Mouse (Mus musculus) kidney, embryonic 14.5 days (tissue): ENCODE results near the gene Map3k15. TPM values are rescaled to one million over a fixed set of nuclear protein-coding genes. Genes with fewer than 3 reads are reported as not detected.

Source experiments
- ATAC-seq: fragments of 200-750 bp; cut with Nextera tagmentation; 2 replicates; pipeline ENCODE4 v1.8.0; 2017; ENCODE audit warnings: moderate number of reproducible peaks, mild to moderate bottlenecking, moderate TSS enrichment, moderate library complexity; ENCODE audit not compliant: low FRiP score, low TSS enrichment
- H3K27ac ChIP-seq: fragments of 300-500 bp; sonication (generic); 2 replicates; pipeline ENCODE4 v1.5.1; 2014; ENCODE audit warnings: low read depth, mild to moderate bottlenecking, low read length, moderate library complexity, mixed read lengths
- H3K27me3 ChIP-seq: fragments of 300-500 bp; sonication (generic); 2 replicates; pipeline ENCODE4 v1.6.1; 2014; ENCODE audit warnings: mild to moderate bottlenecking, low read length; ENCODE audit not compliant: control insufficient read depth, insufficient read depth
- H3K36me3 ChIP-seq: fragments of 300-500 bp; sonication (generic); 2 replicates; pipeline ENCODE4 v1.6.1; 2014; ENCODE audit warnings: low read length, mixed read lengths; ENCODE audit not compliant: control insufficient read depth, insufficient read depth
- H3K4me1 ChIP-seq: fragments of 300-500 bp; sonication (generic); 2 replicates; pipeline ENCODE4 v1.6.1; 2014; ENCODE audit warnings: low read length, mixed read lengths; ENCODE audit not compliant: control insufficient read depth, insufficient read depth
- H3K4me2 ChIP-seq: fragments of 300-500 bp; sonication (generic); replicated peaks from 2 replicates; pipeline ENCODE4 v1.6.1; 2014; ENCODE audit warnings: low read depth, mild to moderate bottlenecking, low read length
- H3K4me3 ChIP-seq: fragments of 300-500 bp; sonication (generic); 2 replicates; pipeline ENCODE4 v1.5.1; 2014; ENCODE audit warnings: mild to moderate bottlenecking, low read length
- H3K9ac ChIP-seq: fragments of 300-500 bp; sonication (generic); 2 replicates; pipeline ENCODE4 v1.6.1; 2014; ENCODE audit warnings: low read depth, mild to moderate bottlenecking, low read length, moderate library complexity
- H3K9me3 ChIP-seq: fragments of 300-500 bp; sonication (generic); 2 replicates; pipeline ENCODE4 v1.6.1; 2016; ENCODE audit warnings: low read length; ENCODE audit not compliant: control insufficient read depth
- WGBS: fragments of 180-500 bp; shearing (Covaris S2); extraction: QIAGEN DNeasy Blood & Tissue Kit; methylation state at CpG from one replicate; pipeline ENCODE4 v1.1.7; 2014; 5-methylcytosine and 5-hydroxymethylcytosine counted together
- polyA plus RNA-seq: library from polyadenylated mRNA; unstranded; fragments of >200 nt; fragmentation: Nextera tagmentation; extraction: Ambion mirVana; gene quantifications from 2 replicates; pipeline ENCODE4 v1.2.1, GENCODE M21; 2014

The Map3k15 gene
- polyA plus RNA-seq, 1 experiment from 2014 or later: 0.34 TPM

DNA sequence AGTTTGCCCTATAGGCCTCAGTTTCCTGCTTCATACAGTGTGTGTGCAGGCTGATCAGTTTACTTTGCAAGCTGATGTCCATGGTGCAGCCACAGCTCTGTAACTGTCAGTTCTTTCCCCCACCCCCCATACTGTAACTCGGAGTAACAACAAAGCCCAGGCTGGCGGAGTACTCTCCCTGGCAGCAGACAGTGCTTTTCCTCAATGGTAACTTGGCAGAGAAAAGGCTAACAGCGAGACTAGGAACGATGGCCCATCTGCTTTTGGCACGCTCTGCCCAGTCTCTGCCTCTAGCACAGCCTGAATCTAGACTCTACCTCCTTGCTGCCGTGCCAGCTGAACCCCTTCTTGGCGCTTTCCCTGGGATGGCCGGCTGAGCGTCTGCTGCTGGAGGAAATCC is 24.3 kb upstream of the Map3k15 start:
- 99% methylated on average over 9 of the region's 9 CpGs for WGBS

DNA sequence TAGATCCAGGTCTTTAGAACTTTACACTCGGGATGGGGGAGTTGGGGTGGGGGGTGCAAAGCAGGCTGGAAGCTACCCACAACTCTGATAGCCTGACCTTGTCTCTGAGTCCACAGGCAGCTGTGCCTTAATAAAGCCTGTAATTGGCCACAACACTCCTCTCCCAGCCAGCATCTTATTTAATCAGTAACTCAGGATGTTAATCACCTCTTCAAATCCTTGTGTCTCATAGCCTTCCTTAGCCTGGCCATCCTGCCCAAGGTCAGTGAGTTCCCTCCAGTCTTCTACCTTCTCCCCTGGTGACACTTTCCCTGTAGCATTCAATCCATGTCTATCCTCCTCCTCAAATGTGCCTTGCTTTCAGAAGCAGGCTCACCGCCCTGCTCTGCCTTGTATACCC is 19.2 kb upstream of the Map3k15 start:
- Histone ChIP-seq H3K27ac (no peak overlapping the region), H3K9ac (no peak overlapping the region), H3K36me3 (no peaks in the 10 kb centered on the region), H3K4me3 (no peak overlapping the region), H3K9me3 (no peaks in the 10 kb centered on the region), H3K4me2 (no peak overlapping the region), H3K27me3 (no peaks in the 10 kb centered on the region), H3K4me1 (no peaks in the 10 kb centered on the region)
- 69% methylated on average over 2 of the region's 2 CpGs for WGBS
- no peak for ATAC-seq

More for the DNA sequence above, 24.3 kb upstream of the Map3k15 start:
- Histone ChIP-seq H3K27ac (no peak overlapping the region), H3K4me3 (no peak overlapping the region), H3K36me3 (no peaks in the 10 kb centered on the region; the same call in 1 of the 2 replicates), H3K9ac (no peak overlapping the region), H3K4me2 (no peak overlapping the region), H3K4me1 (no peaks in the 10 kb centered on the region), H3K9me3 (no peaks in the 10 kb centered on the region), H3K27me3 (no peaks in the 10 kb centered on the region)
- no peak for ATAC-seq

GRCm38 (mm10) chrX:159971091-159971779 is 17.0 kb upstream of the Map3k15 start:
- no peaks in the 10 kb centered on the region for H3K27me3 ChIP-seq
- no peak overlapping the region for H3K27ac ChIP-seq
- peak; percentile 32; the same call in 1 of the 2 replicates for ATAC-seq
- H3K4me1 ChIP-seq: no peaks in the 10 kb centered on the region
- no peaks in the 10 kb centered on the region for H3K36me3 ChIP-seq
- no peak overlapping the region for H3K4me3 ChIP-seq
- H3K9ac ChIP-seq: no peak overlapping the region
- no peak overlapping the region for H3K4me2 ChIP-seq
- WGBS: 60% methylated on average over 3 of the region's 3 CpGs
- H3K9me3 ChIP-seq: no peaks in the 10 kb centered on the region

- Histone ChIP-seq H3K9ac (no peak overlapping the region), H3K36me3 (no peaks in the 10 kb centered on the region), H3K27me3 (no peaks in the 10 kb centered on the region), H3K9me3 (no peaks in the 10 kb centered on the region), H3K4me1 (no peaks in the 10 kb centered on the region), H3K4me2 (no peak overlapping the region), H3K27ac (no peak overlapping the region), H3K4me3 (no peak overlapping the region)
- 28% methylated on average over 5 of the region's 5 CpGs for WGBS
- no peak for ATAC-seq
Measured at GRCm38 (mm10) chrX:159973730-159974129, 14.5 kb upstream of the Map3k15 start.

DNA sequence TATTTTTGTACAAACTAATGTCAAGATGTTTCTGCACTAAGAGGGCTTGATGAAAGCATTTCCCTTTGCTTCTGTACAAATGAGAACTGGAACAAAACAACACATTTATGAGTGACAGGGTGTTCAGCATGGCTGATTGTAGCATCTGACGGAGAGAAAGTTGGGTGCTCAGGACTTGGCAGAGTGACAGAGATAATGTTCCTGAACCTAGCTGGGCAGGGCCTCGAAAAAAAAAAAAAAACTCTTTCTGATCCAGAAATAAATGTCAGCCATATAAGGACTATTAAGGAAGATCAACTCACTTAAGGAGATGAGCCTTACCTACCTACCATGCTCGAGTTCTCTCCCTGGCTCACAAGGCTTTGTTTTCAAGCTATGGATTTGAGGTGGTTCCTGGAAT is 12.0 kb upstream of the Map3k15 start:
- no peak overlapping the region for H3K4me2 ChIP-seq
- H3K27ac ChIP-seq: no peak overlapping the region
- no peak for ATAC-seq
- H3K9ac ChIP-seq: no peak overlapping the region
- no peaks in the 10 kb centered on the region for H3K36me3 ChIP-seq
- no peaks in the 10 kb centered on the region for H3K4me1 ChIP-seq
- 74% methylated on average over 3 of the region's 3 CpGs for WGBS
- no peaks in the 10 kb centered on the region for H3K27me3 ChIP-seq
- H3K9me3 ChIP-seq: no peaks in the 10 kb centered on the region
- no peak overlapping the region for H3K4me3 ChIP-seq

DNA sequence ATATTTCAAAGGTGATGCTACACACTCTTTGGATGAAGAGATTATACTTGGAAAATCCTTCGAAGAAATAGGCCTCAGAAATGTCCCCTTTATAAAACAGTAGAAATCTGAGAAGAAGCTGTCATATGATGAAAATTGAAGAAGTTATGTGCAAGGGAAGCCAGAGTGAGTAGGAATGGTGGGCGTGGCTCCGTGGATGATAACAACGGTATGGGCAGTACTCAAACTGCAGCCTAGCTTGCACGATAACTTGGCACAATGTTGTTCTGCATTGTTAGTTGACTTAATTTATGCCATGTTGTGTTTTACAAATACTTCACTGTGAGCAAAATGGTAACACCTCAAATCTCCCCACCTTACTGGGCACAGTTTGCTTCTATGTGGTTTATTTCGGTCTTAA is 7.6 kb downstream of the Map3k15 start:
- no peak overlapping the region for H3K9ac ChIP-seq
- H3K9me3 ChIP-seq: no peaks in the 10 kb centered on the region
- H3K36me3 ChIP-seq: no peaks in the 10 kb centered on the region
- ATAC-seq: no peak
- no peaks in the 10 kb centered on the region; the same call in 1 of the 2 replicates for H3K27me3 ChIP-seq
- H3K4me2 ChIP-seq: no peak overlapping the region
- no peak overlapping the region for H3K27ac ChIP-seq
- no peak overlapping the region for H3K4me3 ChIP-seq
- 84% methylated on average over 6 of the region's 6 CpGs for WGBS
- no peaks in the 10 kb centered on the region for H3K4me1 ChIP-seq

- Histone ChIP-seq H3K4me3 (no peak overlapping the region), H3K27me3 (no peaks in the 10 kb centered on the region), H3K36me3 (no peaks in the 10 kb centered on the region), H3K27ac (no peak overlapping the region), H3K9me3 (no peaks in the 10 kb centered on the region), H3K4me1 (no peaks in the 10 kb centered on the region), H3K4me2 (no peak overlapping the region), H3K9ac (no peak overlapping the region)
- ATAC-seq: no peak
- whole genome bisulfite sequencing: 67% methylated on average over 1 of the region's 1 CpGs
Measured at GRCm38 (mm10) chrX:160053306-160053705, 65.1 kb downstream of the Map3k15 start.

DNA sequence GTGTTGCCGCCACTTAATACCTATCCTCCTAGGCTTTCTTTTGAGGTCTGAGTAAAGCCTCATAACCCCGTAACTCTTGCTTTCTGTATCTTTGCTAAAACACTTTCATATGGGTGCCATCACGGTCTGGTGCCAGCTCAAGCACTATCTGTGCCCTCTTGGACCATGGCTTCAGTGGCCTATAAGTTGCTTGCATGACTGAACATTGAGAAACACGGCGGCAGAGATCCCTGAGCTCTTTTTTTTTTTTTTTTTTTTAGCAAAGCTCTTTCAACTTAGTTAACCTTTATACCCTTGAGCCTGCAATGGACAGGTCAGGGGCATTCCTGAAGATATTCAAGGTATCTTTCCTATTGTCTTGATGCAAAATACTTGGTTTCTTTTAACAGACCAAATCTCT is 66.4 kb downstream of the Map3k15 start:
- no peak for ATAC-seq
- no peak overlapping the region for H3K9ac ChIP-seq
- H3K4me3 ChIP-seq: no peak overlapping the region
- no peaks in the 10 kb centered on the region for H3K9me3 ChIP-seq
- WGBS: 87% methylated on average over 5 of the region's 5 CpGs
- H3K4me2 ChIP-seq: no peak overlapping the region
- no peaks in the 10 kb centered on the region for H3K4me1 ChIP-seq
- no peaks in the 10 kb centered on the region for H3K36me3 ChIP-seq
- no peaks in the 10 kb centered on the region for H3K27me3 ChIP-seq
- H3K27ac ChIP-seq: no peak overlapping the region

GRCm38 (mm10) chrX:160091973-160092372 is 103.7 kb downstream of the Map3k15 start:
- 73% methylated on average over 1 of the region's 1 CpGs for WGBS

More at GRCm38 (mm10) chrX:160091973-160092372, 103.7 kb downstream of the Map3k15 start:
- Histone ChIP-seq H3K9me3 (no peaks in the 10 kb centered on the region), H3K27me3 (no peaks in the 10 kb centered on the region; the same call in 1 of the 2 replicates), H3K4me1 (no peaks in the 10 kb centered on the region), H3K27ac (no peak overlapping the region), H3K36me3 (no peaks in the 10 kb centered on the region), H3K4me3 (no peak overlapping the region), H3K4me2 (no peak overlapping the region), H3K9ac (no peak overlapping the region)
- no peak for ATAC-seq
